In the genomic region with DNA sequence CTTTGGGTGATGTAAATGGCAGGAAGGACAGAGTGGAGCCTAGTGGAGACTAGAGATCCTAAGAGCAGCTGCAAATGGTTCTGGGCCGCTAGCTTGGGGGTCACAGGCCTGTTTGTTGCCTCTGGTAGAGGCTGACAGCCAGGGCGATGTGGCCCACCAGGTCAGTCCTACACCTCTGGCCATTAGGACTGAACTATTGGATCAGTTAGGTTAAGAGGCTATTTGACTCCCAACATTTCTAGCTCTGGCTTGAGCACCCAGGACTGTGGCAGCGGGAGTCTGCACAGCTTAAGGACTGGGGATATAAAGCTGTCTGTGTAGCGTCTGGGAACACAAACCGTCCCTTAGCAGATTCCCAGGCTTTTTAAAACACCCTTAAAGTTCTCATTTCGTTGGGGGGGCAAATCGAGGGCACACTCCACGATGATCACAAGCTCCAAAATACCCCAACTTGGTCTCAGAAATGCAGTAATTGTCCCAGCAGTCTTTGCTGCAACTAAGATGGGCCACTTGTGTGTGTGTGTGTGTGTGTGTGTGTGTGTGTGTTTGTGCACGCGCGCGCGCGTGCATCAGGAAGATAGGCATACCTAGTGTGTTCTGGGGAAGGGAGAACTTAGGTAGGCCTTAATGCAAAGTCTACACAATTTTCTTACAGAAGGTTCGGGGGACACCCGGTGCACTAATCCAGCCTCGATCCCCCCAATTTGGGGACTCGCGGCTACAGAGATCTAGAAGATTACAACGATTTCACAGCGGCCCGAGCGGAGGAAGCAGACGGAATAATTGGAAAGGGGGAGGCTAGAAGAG, we compare ENCODE assay signal across 13 mouse cellular contexts. TPM values are rescaled to one million over a fixed set of nuclear protein-coding genes. Genes with fewer than 3 reads are reported as not detected.
DNase-seq lines count a peak whose midpoint lies in the region; ATAC-seq lines count a peak whose summit lies in the region.
"Had no signal": no experiment of that assay in that cellular context is flagged by ENCODE, and none has a peak within 500 bp of the region (broad histone marks: within the 10 kb centered on the region; RNA-seq: fewer than 3 reads in every experiment).

No protein-coding gene starts in this region.

- H3K9me3 ChIP-seq in forebrain, embryonic 10.5 days: no peaks in the 10 kb centered on the region
- H3K9me3 ChIP-seq in forebrain, embryonic 15.5 days: no peaks in the 10 kb centered on the region
- H3K9me3 ChIP-seq in embryonic facial prominence, embryonic 14.5 days (ENCODE audit: control insufficient read depth, low read length): no peaks in the 10 kb centered on the region
- no peaks in the 10 kb centered on the region for H3K9me3 ChIP-seq in limb, embryonic 10.5 days (replicated peaks)
- H3K9me3 ChIP-seq in midbrain, embryonic 16.5 days (replicated peaks; ENCODE audit: control insufficient read depth, low read length, poor library complexity, severe bottlenecking): no peaks in the 10 kb centered on the region
- H3K9me3 ChIP-seq in heart, embryonic 10.5 days: no peaks in the 10 kb centered on the region

- peak overlapping the region; percentile 55 for H3K4me3 ChIP-seq in forebrain, embryonic 10.5 days
- H3K4me3 ChIP-seq in forebrain, embryonic 15.5 days: no peak overlapping the region
- peak overlapping the region; percentile 44 for H3K4me3 ChIP-seq in embryonic facial prominence, embryonic 14.5 days (ENCODE audit: low read depth, low read length)
- H3K4me3 ChIP-seq in limb, embryonic 10.5 days: no peak overlapping the region
- H3K4me3 ChIP-seq in midbrain, embryonic 16.5 days (ENCODE audit: low read depth, low read length): peak overlapping the region; percentile 37
- no peak overlapping the region for H3K4me3 ChIP-seq in heart, embryonic 10.5 days

- no peaks in the 10 kb centered on the region for H3K36me3 ChIP-seq in forebrain, embryonic 10.5 days (replicated peaks)
- no peaks in the 10 kb centered on the region for H3K36me3 ChIP-seq in forebrain, embryonic 15.5 days
- H3K36me3 ChIP-seq in embryonic facial prominence, embryonic 14.5 days (ENCODE audit: control insufficient read depth, insufficient read depth, low read length): no peaks in the 10 kb centered on the region
- no peaks in the 10 kb centered on the region for H3K36me3 ChIP-seq in limb, embryonic 10.5 days
- no peaks in the 10 kb centered on the region for H3K36me3 ChIP-seq in midbrain, embryonic 16.5 days (ENCODE audit: control insufficient read depth, insufficient read depth, low read length)
- H3K36me3 ChIP-seq in heart, embryonic 10.5 days: no peaks in the 10 kb centered on the region

- no peak overlapping the region for H3K4me2 ChIP-seq in forebrain, embryonic 15.5 days (replicated peaks)
- H3K4me2 ChIP-seq in embryonic facial prominence, embryonic 14.5 days (ENCODE audit: low read depth, low read length): peak overlapping the region; percentile 48
- peak overlapping the region; percentile 51 for H3K4me2 ChIP-seq in midbrain, embryonic 16.5 days (ENCODE audit: low read length)

- H3K27ac ChIP-seq in forebrain, embryonic 10.5 days: peak overlapping the region; percentile 78; the same call in 1 of the 2 replicates
- no peak overlapping the region for H3K27ac ChIP-seq in forebrain, embryonic 15.5 days (replicated peaks)
- H3K27ac ChIP-seq in embryonic facial prominence, embryonic 14.5 days (replicated peaks; ENCODE audit: low read depth, low read length): no peak overlapping the region
- no peak overlapping the region for H3K27ac ChIP-seq in limb, embryonic 10.5 days
- H3K27ac ChIP-seq in midbrain, embryonic 16.5 days (ENCODE audit: low read length): peak overlapping the region; percentile 76
- no peak overlapping the region for H3K27ac ChIP-seq in heart, embryonic 10.5 days

- no peak for DNase-seq in forebrain, embryonic 10.5 days (ENCODE audit: extremely low spot score, low spot score)
- no peak for DNase-seq in embryonic facial prominence, embryonic 14.5 days (ENCODE audit: low spot score)
- peak; percentile 60 for DNase-seq in limb, embryonic 10.5 days (ENCODE audit: low spot score)
- DNase-seq in spleen, postnatal 36 days (ENCODE audit: low spot score in 2 of 2): no peak
- DNase-seq in urinary bladder, adult 2 months (ENCODE audit: low spot score): no peak
- DNase-seq in heart, embryonic 10.5 days (ENCODE audit: low spot score): no peak
- DNase-seq: cerebellum, adult 9-10 months; kidney, adult 2 months; thymus, postnatal 25 days had no signal

- H3K27me3 ChIP-seq in forebrain, embryonic 10.5 days (ENCODE audit: poor library complexity, severe bottlenecking): peaks cover 100% of the 10 kb centered on the region
- peaks cover 99% of the 10 kb centered on the region for H3K27me3 ChIP-seq in forebrain, embryonic 15.5 days
- H3K27me3 ChIP-seq in embryonic facial prominence, embryonic 14.5 days (replicated peaks; ENCODE audit: control insufficient read depth, insufficient read depth, low read length): peaks cover 99% of the 10 kb centered on the region
- peaks cover 100% of the 10 kb centered on the region for H3K27me3 ChIP-seq in limb, embryonic 10.5 days (ENCODE audit: low read depth, poor library complexity, severe bottlenecking)
- H3K27me3 ChIP-seq in midbrain, embryonic 16.5 days (ENCODE audit: control insufficient read depth, insufficient read depth, low read depth, low read length): peaks cover 48% of the 10 kb centered on the region
- peaks cover 100% of the 10 kb centered on the region for H3K27me3 ChIP-seq in heart, embryonic 10.5 days (ENCODE audit: insufficient read depth, poor library complexity, severe bottlenecking)

- no peak overlapping the region for H3K9ac ChIP-seq in forebrain, embryonic 15.5 days (replicated peaks)
- H3K9ac ChIP-seq in embryonic facial prominence, embryonic 14.5 days (ENCODE audit: low read depth, low read length): peak overlapping the region; percentile 66
- peak overlapping the region; percentile 62; the same call in 1 of the 2 replicates for H3K9ac ChIP-seq in midbrain, embryonic 16.5 days (ENCODE audit: low read depth, low read length)

- no peak for ATAC-seq in forebrain, embryonic 15.5 days (replicated peaks)
- ATAC-seq in embryonic facial prominence, embryonic 14.5 days (ENCODE audit: low read depth): no peak
- ATAC-seq in midbrain, embryonic 16.5 days: no peak

- under 1% methylated on average over 24 of the region's 24 CpGs for WGBS in forebrain, embryonic 10.5 days
- WGBS in forebrain, embryonic 15.5 days: 3% methylated on average over 24 of the region's 24 CpGs
- WGBS in embryonic facial prominence, embryonic 14.5 days: 2% methylated on average over 24 of the region's 24 CpGs
- under 1% methylated on average over 24 of the region's 24 CpGs for WGBS in limb, embryonic 10.5 days
- 3% methylated on average over 24 of the region's 24 CpGs for WGBS in midbrain, embryonic 16.5 days
- WGBS in heart, embryonic 10.5 days: 1% methylated on average over 24 of the region's 24 CpGs

- peaks cover 90% of the 10 kb centered on the region for H3K4me1 ChIP-seq in forebrain, embryonic 10.5 days
- peaks cover 26% of the 10 kb centered on the region for H3K4me1 ChIP-seq in forebrain, embryonic 15.5 days
- no peaks in the 10 kb centered on the region for H3K4me1 ChIP-seq in embryonic facial prominence, embryonic 14.5 days (ENCODE audit: control insufficient read depth, insufficient read depth, low read length)
- H3K4me1 ChIP-seq in limb, embryonic 10.5 days: peaks cover 36% of the 10 kb centered on the region
- H3K4me1 ChIP-seq in midbrain, embryonic 16.5 days (ENCODE audit: control insufficient read depth, insufficient read depth, low read length): peaks cover 21% of the 10 kb centered on the region
- peaks cover 15% of the 10 kb centered on the region for H3K4me1 ChIP-seq in heart, embryonic 10.5 days

RNA-seq across cellular contexts. Expression of gene Pax7, which starts 2.5 kb away (rescaled TPM):
- polyA plus RNA-seq in forebrain, embryonic 10.5 days (2016; fragmentation: Nextera tagmentation; extraction: Ambion mirVana): 2.2 and 2.4 TPM in 2 replicates
- polyA plus RNA-seq in forebrain, embryonic 15.5 days (2015; fragmentation: Nextera tagmentation; extraction: Ambion mirVana): 0.08 TPM in 1 of 2 replicates, not detected in the other
- polyA plus RNA-seq in embryonic facial prominence, embryonic 14.5 days (2014; fragmentation: Nextera tagmentation; extraction: Ambion mirVana): 2.6 TPM in 2 replicates
- 0.11 and 0.14 TPM in 2 replicates for polyA plus RNA-seq in limb, embryonic 10.5 days (2016; fragmentation: Nextera tagmentation; extraction: Ambion mirVana)
- 2.3 and 4.4 TPM in 2 replicates for polyA plus RNA-seq in midbrain, embryonic 16.5 days (2015; fragmentation: Nextera tagmentation; extraction: Ambion mirVana)
- polyA plus RNA-seq in urinary bladder, adult 2 months (2012; rRNA removed): not detected in 2 replicates
- polyA plus RNA-seq in heart, embryonic 10.5 days (2016; fragmentation: Nextera tagmentation; extraction: Ambion mirVana): 0.03 TPM in 1 of 2 replicates, not detected in the other
- polyA plus RNA-seq: gonadal fat pad, adult 2 months; heart, postnatal 0 days had no signal

Comparison
In these comparisons a context has a peak if more than half of its experiments do, and no peak if none do; other contexts are left out.
1. H3K27ac ChIP-seq: peak in forebrain, embryonic 10.5 days (single experiment) and midbrain, embryonic 16.5 days (single experiment); none in forebrain, embryonic 15.5 days (single experiment), embryonic facial prominence, embryonic 14.5 days (single experiment), limb, embryonic 10.5 days (single experiment) and heart, embryonic 10.5 days (single experiment).
2. H3K4me3 ChIP-seq: peak in forebrain, embryonic 10.5 days (single experiment), embryonic facial prominence, embryonic 14.5 days (single experiment) and midbrain, embryonic 16.5 days (single experiment); none in forebrain, embryonic 15.5 days (single experiment), limb, embryonic 10.5 days (single experiment) and heart, embryonic 10.5 days (single experiment).